Mouse (Mus musculus): ENCODE data around the gene Dnajc15. TPM values are rescaled to one million over a fixed set of nuclear protein-coding genes. Genes with fewer than 3 reads are reported as not detected.
A peak's percentile ranks its signal among the peaks of the same experiment; 100 is the strongest.

Gene Dnajc15
- polyA plus RNA-seq, 1 experiment from 2014 or later = 81.9 TPM

DNA sequence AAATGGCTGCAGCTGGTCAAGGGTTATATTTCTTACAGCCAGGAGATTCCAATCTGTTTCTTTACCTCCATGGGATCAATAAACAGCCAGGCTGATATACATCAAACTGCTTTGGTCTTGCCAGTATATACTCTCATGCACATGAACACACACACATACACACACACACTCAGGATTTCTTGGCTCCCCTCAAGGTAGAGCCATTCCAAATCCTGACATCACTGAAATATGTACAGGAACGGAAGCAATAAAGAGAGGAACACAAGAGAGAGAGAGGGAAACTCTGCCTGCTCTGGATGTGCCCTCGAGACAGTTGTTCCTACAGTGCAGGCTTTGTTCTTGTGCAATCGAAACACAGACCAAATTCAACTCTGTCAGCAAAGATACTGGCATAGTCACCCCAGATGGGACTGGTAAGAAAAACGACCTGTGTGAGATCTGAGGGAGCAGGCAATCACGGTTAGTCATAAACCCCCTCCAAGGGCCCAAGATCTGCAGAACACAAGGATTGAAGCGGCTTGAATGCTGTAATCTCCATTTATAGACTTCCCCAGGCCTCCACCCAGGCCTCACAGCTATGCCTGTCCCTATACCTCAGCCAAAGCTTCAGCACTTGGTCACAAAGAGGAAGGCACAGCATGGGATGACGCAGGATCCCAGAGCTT lies 80.5 kb downstream of the Dnajc15 start:
- no peak overlapping the region for H3K4me2 ChIP-seq (ENCODE audit: low read depth, low read length)
- no peaks in the 10 kb centered on the region for H3K4me1 ChIP-seq (replicated peaks; ENCODE audit: control insufficient read depth, insufficient read depth, low read length)
- no peaks in the 10 kb centered on the region for H3K36me3 ChIP-seq (ENCODE audit: control insufficient read depth, insufficient read depth, low read length)
- H3K27ac ChIP-seq (ENCODE audit: low read length) = no peak overlapping the region
- H3K4me3 ChIP-seq (ENCODE audit: low read length) = no peak overlapping the region
- 54% methylated on average over 7 of the region's 7 CpGs for WGBS
- no peak overlapping the region for H3K9ac ChIP-seq (ENCODE audit: low read length)
- H3K9me3 ChIP-seq (ENCODE audit: control insufficient read depth, low read length) = no peaks in the 10 kb centered on the region
- H3K27me3 ChIP-seq (ENCODE audit: control insufficient read depth, insufficient read depth, low read depth, low read length) = no peaks in the 10 kb centered on the region
- ATAC-seq (ENCODE audit: low read depth) = no peak

- Histone ChIP-seq H3K4me3 (ENCODE audit: low read length) (no peak overlapping the region), H3K27ac (ENCODE audit: low read length) (no peak overlapping the region), H3K9me3 (ENCODE audit: control insufficient read depth, low read length) (no peaks in the 10 kb centered on the region), H3K36me3 (ENCODE audit: control insufficient read depth, insufficient read depth, low read length) (no peaks in the 10 kb centered on the region), H3K4me1 (replicated peaks; ENCODE audit: control insufficient read depth, insufficient read depth, low read length) (no peaks in the 10 kb centered on the region), H3K27me3 (ENCODE audit: control insufficient read depth, insufficient read depth, low read depth, low read length) (no peaks in the 10 kb centered on the region; the same call in 1 of the 2 replicates), H3K4me2 (ENCODE audit: low read depth, low read length) (no peak overlapping the region), H3K9ac (ENCODE audit: low read length) (no peak overlapping the region)
- WGBS = 94% methylated on average over 6 of the region's 6 CpGs
- no peak for ATAC-seq (ENCODE audit: low read depth)
These were observed 81.9 kb downstream of the Dnajc15 start for GRCm38 (mm10) chr14:77792998-77793397.

- ATAC-seq (ENCODE audit: low read depth) = no peak
These were observed 91.7 kb downstream of the Dnajc15 start for GRCm38 (mm10) chr14:77783217-77783616.

DNA sequence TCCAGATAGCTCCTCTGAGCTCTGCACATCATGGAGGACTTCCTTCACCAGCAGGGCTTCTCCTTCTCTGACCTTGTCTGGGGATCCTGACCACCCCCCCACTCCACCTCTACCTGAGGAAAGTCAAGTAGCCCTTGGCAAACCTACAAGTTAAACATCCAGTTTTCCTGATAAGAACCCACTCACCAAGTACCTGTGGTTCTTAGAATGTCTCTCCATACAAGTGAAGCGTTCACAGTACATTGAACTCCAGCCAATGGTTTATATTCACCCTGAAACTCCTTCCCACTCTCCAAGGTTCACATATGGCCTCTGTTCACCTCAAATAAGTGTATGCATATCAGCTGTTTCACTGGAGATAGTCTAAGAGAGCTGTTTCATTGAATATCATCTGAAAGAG lies 97.6 kb downstream of the Dnajc15 start:
- peak; percentile 80 for ATAC-seq (ENCODE audit: low read depth)
- H3K4me1 ChIP-seq (replicated peaks; ENCODE audit: control insufficient read depth, insufficient read depth, low read length) = 0 out of 2 replicates have a peak, but pooled peaks cover 3% of the 10 kb centered on the region
- H3K27me3 ChIP-seq (ENCODE audit: control insufficient read depth, insufficient read depth, low read depth, low read length) = peaks cover 7% of the 10 kb centered on the region; the same call in 1 of the 2 replicates
- H3K27ac ChIP-seq (ENCODE audit: low read length) = no peak overlapping the region
- H3K4me3 ChIP-seq (ENCODE audit: low read length) = no peak overlapping the region
- H3K36me3 ChIP-seq (ENCODE audit: control insufficient read depth, insufficient read depth, low read length) = no peaks in the 10 kb centered on the region
- WGBS = 53% methylated on average over 1 of the region's 1 CpGs
- H3K9me3 ChIP-seq (ENCODE audit: control insufficient read depth, low read length) = no peaks in the 10 kb centered on the region
- no peak overlapping the region for H3K9ac ChIP-seq (ENCODE audit: low read length)
- H3K4me2 ChIP-seq (ENCODE audit: low read depth, low read length) = no peak overlapping the region

More at GRCm38 (mm10) chr14:77783217-77783616, 91.7 kb downstream of the Dnajc15 start:
- H3K4me2 ChIP-seq (ENCODE audit: low read depth, low read length) = no peak overlapping the region
- H3K36me3 ChIP-seq (ENCODE audit: control insufficient read depth, insufficient read depth, low read length) = no peaks in the 10 kb centered on the region
- H3K27me3 ChIP-seq (ENCODE audit: control insufficient read depth, insufficient read depth, low read depth, low read length) = no peaks in the 10 kb centered on the region; the same call in 1 of the 2 replicates
- H3K27ac ChIP-seq (ENCODE audit: low read length) = no peak overlapping the region
- H3K4me1 ChIP-seq (replicated peaks; ENCODE audit: control insufficient read depth, insufficient read depth, low read length) = no peaks in the 10 kb centered on the region
- no peak overlapping the region for H3K4me3 ChIP-seq (ENCODE audit: low read length)
- H3K9ac ChIP-seq (ENCODE audit: low read length) = no peak overlapping the region
- H3K9me3 ChIP-seq (ENCODE audit: control insufficient read depth, low read length) = no peaks in the 10 kb centered on the region

DNA sequence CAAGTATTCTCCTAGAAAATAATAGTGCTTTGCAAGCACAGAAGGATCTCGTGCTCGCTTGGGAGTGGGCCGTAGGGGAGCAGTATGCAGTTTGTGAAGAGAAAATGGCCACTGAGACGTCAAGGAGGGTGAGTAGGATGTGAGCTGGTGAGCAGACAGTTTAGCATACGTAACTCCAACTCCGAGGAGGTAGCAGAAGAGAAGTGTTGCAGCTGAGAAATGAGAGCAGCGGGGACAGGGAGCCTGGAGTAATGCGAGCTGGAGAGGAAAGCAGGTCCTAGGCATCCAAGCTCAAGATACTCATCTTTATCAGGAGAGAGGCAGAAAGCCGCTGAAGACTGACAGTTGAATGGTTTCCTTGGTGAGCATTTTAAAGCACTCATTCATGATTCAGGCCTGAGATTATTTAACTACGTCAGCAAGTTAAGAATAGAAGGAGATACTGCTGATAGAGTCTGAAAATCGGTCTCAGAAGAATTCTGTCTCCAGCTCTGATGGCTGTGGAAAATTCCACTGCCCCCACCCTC lies 98.9 kb downstream of the Dnajc15 start:
- Histone ChIP-seq H3K4me3 (ENCODE audit: low read length) (no peak overlapping the region), H3K4me2 (ENCODE audit: low read depth, low read length) (no peak overlapping the region), H3K27me3 (ENCODE audit: control insufficient read depth, insufficient read depth, low read depth, low read length) (peaks cover 7% of the 10 kb centered on the region; the same call in 1 of the 2 replicates), H3K9ac (ENCODE audit: low read length) (no peak overlapping the region), H3K4me1 (replicated peaks; ENCODE audit: control insufficient read depth, insufficient read depth, low read length) (0 out of 2 replicates have a peak, but pooled peaks cover 3% of the 10 kb centered on the region), H3K9me3 (ENCODE audit: control insufficient read depth, low read length) (no peaks in the 10 kb centered on the region), H3K27ac (ENCODE audit: low read length) (no peak overlapping the region), H3K36me3 (ENCODE audit: control insufficient read depth, insufficient read depth, low read length) (no peaks in the 10 kb centered on the region)
- WGBS = 58% methylated on average over 11 of the region's 11 CpGs
- ATAC-seq (ENCODE audit: low read depth) = no peak

GRCm38 (mm10) chr14:77773331-77773730 lies 101.6 kb downstream of the Dnajc15 start:
- Histone ChIP-seq H3K4me1 (replicated peaks; ENCODE audit: control insufficient read depth, insufficient read depth, low read length) (0 out of 2 replicates have a peak, but pooled peaks cover 3% of the 10 kb centered on the region), H3K27me3 (ENCODE audit: control insufficient read depth, insufficient read depth, low read depth, low read length) (peaks cover 7% of the 10 kb centered on the region; the same call in 1 of the 2 replicates), H3K9me3 (ENCODE audit: control insufficient read depth, low read length) (no peaks in the 10 kb centered on the region), H3K9ac (ENCODE audit: low read length) (no peak overlapping the region), H3K4me2 (ENCODE audit: low read depth, low read length) (no peak overlapping the region), H3K27ac (ENCODE audit: low read length) (no peak overlapping the region), H3K4me3 (ENCODE audit: low read length) (no peak overlapping the region), H3K36me3 (ENCODE audit: control insufficient read depth, insufficient read depth, low read length) (no peaks in the 10 kb centered on the region)
- no peak for ATAC-seq (ENCODE audit: low read depth)
- 86% methylated on average over 8 of the region's 8 CpGs for WGBS

- no peak for ATAC-seq (ENCODE audit: low read depth)
- H3K4me1 ChIP-seq (replicated peaks; ENCODE audit: control insufficient read depth, insufficient read depth, low read length) = no peaks in the 10 kb centered on the region
These were observed 103.3 kb downstream of the Dnajc15 start for GRCm38 (mm10) chr14:77771626-77772025.

More at GRCm38 (mm10) chr14:77771626-77772025, 103.3 kb downstream of the Dnajc15 start:
- peaks cover 7% of the 10 kb centered on the region; the same call in 1 of the 2 replicates for H3K27me3 ChIP-seq (ENCODE audit: control insufficient read depth, insufficient read depth, low read depth, low read length)
- no peaks in the 10 kb centered on the region for H3K9me3 ChIP-seq (ENCODE audit: control insufficient read depth, low read length)
- no peak overlapping the region for H3K4me3 ChIP-seq (ENCODE audit: low read length)
- H3K9ac ChIP-seq (ENCODE audit: low read length) = no peak overlapping the region
- H3K36me3 ChIP-seq (ENCODE audit: control insufficient read depth, insufficient read depth, low read length) = no peaks in the 10 kb centered on the region
- WGBS = 64% methylated on average over 2 of the region's 2 CpGs
- H3K27ac ChIP-seq (ENCODE audit: low read length) = no peak overlapping the region
- no peak overlapping the region for H3K4me2 ChIP-seq (ENCODE audit: low read depth, low read length)

Other genes with a start within 250 kb of the Dnajc15 start
- gene Epsti1, start 29.1 kb upstream of the Dnajc15 start, polyA plus RNA-seq (2015; fragmentation: Nextera tagmentation; extraction: Ambion mirVana) = 0.85 and 1.7 TPM in 2 replicates
- gene Fam216b, start 213.9 kb upstream of the Dnajc15 start, polyA plus RNA-seq (2015; fragmentation: Nextera tagmentation; extraction: Ambion mirVana) = 0.59 and 1.9 TPM in 2 replicates

Data from lung, embryonic 16.5 days (tissue).